Mouse (Mus musculus): ENCODE data around the gene Tspan4. TPM values are rescaled to one million over a fixed set of nuclear protein-coding genes. Genes with fewer than 3 reads are reported as not detected.

The Tspan4 gene
- polyA plus RNA-seq, 1 experiment from 2014 or later = 75.1 TPM

- Histone ChIP-seq H3K4me3 (ENCODE audit: low read depth, low read length) (no peak overlapping the region), H3K27ac (ENCODE audit: low read depth) (no peak overlapping the region), H3K36me3 (ENCODE audit: control insufficient read depth, insufficient read depth, low read length) (peaks cover 37% of the 10 kb centered on the region), H3K4me1 (replicated peaks; ENCODE audit: control insufficient read depth, insufficient read depth, low read length) (no peaks in the 10 kb centered on the region), H3K9ac (ENCODE audit: low read length) (no peak overlapping the region), H3K9me3 (ENCODE audit: control insufficient read depth, low read length) (no peaks in the 10 kb centered on the region), H3K27me3 (replicated peaks; ENCODE audit: control insufficient read depth, insufficient read depth, low read length) (no peaks in the 10 kb centered on the region), H3K4me2 (ENCODE audit: low read length) (no peak overlapping the region)
- DNase-seq (ENCODE audit: low spot score) (no peak), ATAC-seq (replicated peaks; ENCODE audit: low FRiP score, low TSS enrichment, low read depth) (no peak)
- 78% methylated on average over 1 of the region's 1 CpGs for WGBS
These were observed 18.7 kb downstream of the Tspan4 start for GRCm38 (mm10) chr7:141493729-141494128.

GRCm38 (mm10) chr7:141495379-141495778, 20.3 kb downstream of the Tspan4 start:
- Histone ChIP-seq H3K4me3 (ENCODE audit: low read depth, low read length) (no peak overlapping the region), H3K9ac (ENCODE audit: low read length) (no peak overlapping the region), H3K4me1 (replicated peaks; ENCODE audit: control insufficient read depth, insufficient read depth, low read length) (no peaks in the 10 kb centered on the region), H3K27ac (ENCODE audit: low read depth) (no peak overlapping the region), H3K9me3 (ENCODE audit: control insufficient read depth, low read length) (no peaks in the 10 kb centered on the region), H3K27me3 (replicated peaks; ENCODE audit: control insufficient read depth, insufficient read depth, low read length) (no peaks in the 10 kb centered on the region), H3K4me2 (ENCODE audit: low read length) (no peak overlapping the region), H3K36me3 (ENCODE audit: control insufficient read depth, insufficient read depth, low read length) (peaks cover 33% of the 10 kb centered on the region)
- DNase-seq (ENCODE audit: low spot score) (no peak), ATAC-seq (replicated peaks; ENCODE audit: low FRiP score, low TSS enrichment, low read depth) (no peak)
- 86% methylated on average over 2 of the region's 2 CpGs for WGBS

- ATAC-seq (replicated peaks; ENCODE audit: low FRiP score, low TSS enrichment, low read depth) (no peak), DNase-seq (ENCODE audit: low spot score) (no peak)
- Histone ChIP-seq H3K4me1 (replicated peaks; ENCODE audit: control insufficient read depth, insufficient read depth, low read length) (no peaks in the 10 kb centered on the region), H3K4me3 (ENCODE audit: low read depth, low read length) (no peak overlapping the region), H3K36me3 (ENCODE audit: control insufficient read depth, insufficient read depth, low read length) (peaks cover 29% of the 10 kb centered on the region), H3K9me3 (ENCODE audit: control insufficient read depth, low read length) (no peaks in the 10 kb centered on the region), H3K4me2 (ENCODE audit: low read length) (no peak overlapping the region), H3K9ac (ENCODE audit: low read length) (no peak overlapping the region), H3K27ac (ENCODE audit: low read depth) (no peak overlapping the region), H3K27me3 (replicated peaks; ENCODE audit: control insufficient read depth, insufficient read depth, low read length) (no peaks in the 10 kb centered on the region)
- WGBS = 93% methylated on average over 4 of the region's 4 CpGs
These were observed 20.9 kb downstream of the Tspan4 start for GRCm38 (mm10) chr7:141495940-141496339.

GRCm38 (mm10) chr7:141497600-141497999, 22.6 kb downstream of the Tspan4 start:
- Histone ChIP-seq H3K4me3 (ENCODE audit: low read depth, low read length) (no peak overlapping the region), H3K9ac (ENCODE audit: low read length) (no peak overlapping the region), H3K27me3 (replicated peaks; ENCODE audit: control insufficient read depth, insufficient read depth, low read length) (no peaks in the 10 kb centered on the region), H3K4me1 (replicated peaks; ENCODE audit: control insufficient read depth, insufficient read depth, low read length) (no peaks in the 10 kb centered on the region), H3K4me2 (ENCODE audit: low read length) (no peak overlapping the region), H3K9me3 (ENCODE audit: control insufficient read depth, low read length) (no peaks in the 10 kb centered on the region), H3K27ac (ENCODE audit: low read depth) (no peak overlapping the region), H3K36me3 (ENCODE audit: control insufficient read depth, insufficient read depth, low read length) (peaks cover 23% of the 10 kb centered on the region)
- no peak for ATAC-seq (replicated peaks; ENCODE audit: low FRiP score, low TSS enrichment, low read depth)
- 89% methylated on average over 3 of the region's 3 CpGs for WGBS
- DNase-seq (ENCODE audit: low spot score) = no peak

- no peak overlapping the region for H3K4me2 ChIP-seq (ENCODE audit: low read length)
- H3K36me3 ChIP-seq (ENCODE audit: control insufficient read depth, insufficient read depth, low read length) = no peaks in the 10 kb centered on the region
- DNase-seq (ENCODE audit: low spot score) (no peak), ATAC-seq (replicated peaks; ENCODE audit: low FRiP score, low TSS enrichment, low read depth) (no peak)
- H3K9ac ChIP-seq (ENCODE audit: low read length) = no peak overlapping the region
- H3K27me3 ChIP-seq (replicated peaks; ENCODE audit: control insufficient read depth, insufficient read depth, low read length) = no peaks in the 10 kb centered on the region
- H3K4me3 ChIP-seq (ENCODE audit: low read depth, low read length) = no peak overlapping the region
- H3K9me3 ChIP-seq (ENCODE audit: control insufficient read depth, low read length) = no peaks in the 10 kb centered on the region
- no peak overlapping the region for H3K27ac ChIP-seq (ENCODE audit: low read depth)
- H3K4me1 ChIP-seq (replicated peaks; ENCODE audit: control insufficient read depth, insufficient read depth, low read length) = no peaks in the 10 kb centered on the region
- 87% methylated on average over 7 of the region's 7 CpGs for WGBS
These were observed 26.9 kb downstream of the Tspan4 start for GRCm38 (mm10) chr7:141501820-141502555.

GRCm38 (mm10) chr7:141502556-141502905, 27.5 kb downstream of the Tspan4 start:
- Histone ChIP-seq H3K9ac (ENCODE audit: low read length) (no peak overlapping the region), H3K4me1 (replicated peaks; ENCODE audit: control insufficient read depth, insufficient read depth, low read length) (no peaks in the 10 kb centered on the region), H3K9me3 (ENCODE audit: control insufficient read depth, low read length) (no peaks in the 10 kb centered on the region), H3K27ac (ENCODE audit: low read depth) (no peak overlapping the region), H3K4me3 (ENCODE audit: low read depth, low read length) (no peak overlapping the region), H3K4me2 (ENCODE audit: low read length) (no peak overlapping the region), H3K36me3 (ENCODE audit: control insufficient read depth, insufficient read depth, low read length) (no peaks in the 10 kb centered on the region), H3K27me3 (replicated peaks; ENCODE audit: control insufficient read depth, insufficient read depth, low read length) (no peaks in the 10 kb centered on the region)
- no peak for DNase-seq (ENCODE audit: low spot score)
- no peak for ATAC-seq (replicated peaks; ENCODE audit: low FRiP score, low TSS enrichment, low read depth)
- 93% methylated on average over 5 of the region's 5 CpGs for WGBS

GRCm38 (mm10) chr7:141506278-141506677, 31.2 kb downstream of the Tspan4 start:
- no peak overlapping the region for H3K27ac ChIP-seq (ENCODE audit: low read depth)

GRCm38 (mm10) chr7:141508160-141508559, 33.1 kb downstream of the Tspan4 start:
- H3K4me1 ChIP-seq (replicated peaks; ENCODE audit: control insufficient read depth, insufficient read depth, low read length) = no peaks in the 10 kb centered on the region
- H3K27me3 ChIP-seq (replicated peaks; ENCODE audit: control insufficient read depth, insufficient read depth, low read length) = no peaks in the 10 kb centered on the region
- no peaks in the 10 kb centered on the region for H3K9me3 ChIP-seq (ENCODE audit: control insufficient read depth, low read length)
- H3K4me3 ChIP-seq (ENCODE audit: low read depth, low read length) = no peak overlapping the region
- no peak overlapping the region for H3K4me2 ChIP-seq (ENCODE audit: low read length)
- DNase-seq (ENCODE audit: low spot score) (no peak), ATAC-seq (replicated peaks; ENCODE audit: low FRiP score, low TSS enrichment, low read depth) (no peak)
- H3K9ac ChIP-seq (ENCODE audit: low read length) = no peak overlapping the region
- 0 out of 2 replicates have a peak overlapping the region, but pooled peaks have one; percentile 29 for H3K27ac ChIP-seq (ENCODE audit: low read depth)
- H3K36me3 ChIP-seq (ENCODE audit: control insufficient read depth, insufficient read depth, low read length) = no peaks in the 10 kb centered on the region

More at GRCm38 (mm10) chr7:141506278-141506677, 31.2 kb downstream of the Tspan4 start:
- H3K4me2 ChIP-seq (ENCODE audit: low read length) = no peak overlapping the region
- DNase-seq (ENCODE audit: low spot score) (no peak), ATAC-seq (replicated peaks; ENCODE audit: low FRiP score, low TSS enrichment, low read depth) (no peak)
- no peaks in the 10 kb centered on the region for H3K4me1 ChIP-seq (replicated peaks; ENCODE audit: control insufficient read depth, insufficient read depth, low read length)
- no peaks in the 10 kb centered on the region for H3K27me3 ChIP-seq (replicated peaks; ENCODE audit: control insufficient read depth, insufficient read depth, low read length)
- H3K9ac ChIP-seq (ENCODE audit: low read length) = no peak overlapping the region
- no peaks in the 10 kb centered on the region for H3K36me3 ChIP-seq (ENCODE audit: control insufficient read depth, insufficient read depth, low read length)
- WGBS = 80% methylated on average over 2 of the region's 2 CpGs
- H3K9me3 ChIP-seq (ENCODE audit: control insufficient read depth, low read length) = no peaks in the 10 kb centered on the region
- no peak overlapping the region for H3K4me3 ChIP-seq (ENCODE audit: low read depth, low read length)

- H3K9me3 ChIP-seq (ENCODE audit: control insufficient read depth, low read length) = no peaks in the 10 kb centered on the region
- no peaks in the 10 kb centered on the region for H3K4me1 ChIP-seq (replicated peaks; ENCODE audit: control insufficient read depth, insufficient read depth, low read length)
- H3K4me3 ChIP-seq (ENCODE audit: low read depth, low read length) = no peak overlapping the region
- no peak overlapping the region for H3K9ac ChIP-seq (ENCODE audit: low read length)
- H3K27ac ChIP-seq (ENCODE audit: low read depth) = no peak overlapping the region
- no peak overlapping the region for H3K4me2 ChIP-seq (ENCODE audit: low read length)
- H3K27me3 ChIP-seq (replicated peaks; ENCODE audit: control insufficient read depth, insufficient read depth, low read length) = no peaks in the 10 kb centered on the region
- WGBS = 94% methylated on average over 5 of the region's 5 CpGs
- ATAC-seq (replicated peaks; ENCODE audit: low FRiP score, low TSS enrichment, low read depth) = no peak
- DNase-seq (ENCODE audit: low spot score) = no peak
- peaks cover 5% of the 10 kb centered on the region; the same call in 1 of the 2 replicates for H3K36me3 ChIP-seq (ENCODE audit: control insufficient read depth, insufficient read depth, low read length)
These were observed 35.2 kb downstream of the Tspan4 start for GRCm38 (mm10) chr7:141510196-141510595.

Measured in intestine, embryonic 14.5 days (tissue).